Mouse (Mus musculus): ENCODE data around the gene Ccdc13.

DNA sequence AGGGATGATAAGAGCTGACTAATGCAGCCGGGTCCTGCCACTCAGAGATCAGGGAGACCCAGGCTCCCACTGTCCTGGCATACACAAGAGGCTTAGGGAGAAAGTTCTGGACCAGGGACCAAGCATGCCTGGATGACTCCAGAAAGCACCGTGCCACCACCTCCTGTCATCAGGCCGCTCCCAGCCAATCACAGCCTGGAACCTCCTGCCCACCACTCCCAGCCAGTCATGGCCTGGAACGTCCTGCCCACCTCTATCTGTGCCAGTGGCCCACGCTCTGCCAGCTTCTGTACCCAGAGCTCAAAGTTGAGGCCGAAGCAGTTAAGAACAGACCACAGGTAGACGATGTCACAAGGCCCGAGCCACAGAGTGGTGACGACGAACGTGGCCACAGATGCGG lies 54.5 kb downstream of the Ccdc13 start:
- TF ChIP-seq CTCF (IDR thresholded peaks at IDR 0.05; ENCODE audit: control insufficient read depth, insufficient read depth, insufficient read length) (no peak), MYOD1 (IDR thresholded peaks at IDR 0.05; ENCODE audit: control insufficient read depth, insufficient read length, low read depth) (no peak), USF1 (IDR thresholded peaks at IDR 0.05; ENCODE audit: low read depth) (no peak), CEBPB (IDR thresholded peaks at IDR 0.05; ENCODE audit: low read depth) (no peak), FOSL1 (IDR thresholded peaks at IDR 0.05; ENCODE audit: insufficient read depth, low read length, poor library complexity, severe bottlenecking) (no peak), MAX (IDR thresholded peaks at IDR 0.05) (no peak)
